Comparison of ENCODE assay signal across 22 mouse cellular contexts in genomic region chr9:21816716-21817305, GRCm38 (mm10). TPM values are rescaled to one million over a fixed set of nuclear protein-coding genes. Genes with fewer than 3 reads are reported as not detected.
DNase-seq lines count a peak whose midpoint lies in the region; ATAC-seq and TF ChIP-seq lines count a peak whose summit lies in the region.
"Had no signal": no experiment of that assay in that cellular context is flagged by ENCODE, and none has a peak within 500 bp of the region (broad histone marks: within the 10 kb centered on the region; RNA-seq: fewer than 3 reads in every experiment).

No protein-coding gene starts in this region.

- H3K4me2 ChIP-seq in hindbrain, postnatal 0 days (ENCODE audit: low read depth, low read length), result no peak overlapping the region
- no peak overlapping the region for H3K4me2 ChIP-seq in hindbrain, embryonic 13.5 days
- H3K4me2 ChIP-seq: hindbrain, embryonic 12.5 days; intestine, embryonic 15.5 days; kidney, embryonic 15.5 days; lung, embryonic 14.5 days; neural tube, embryonic 12.5 days had no signal

- no peak overlapping the region for H3K4me3 ChIP-seq in hindbrain, postnatal 0 days (ENCODE audit: low read length)
- no peak overlapping the region for H3K4me3 ChIP-seq in hindbrain, embryonic 13.5 days
- H3K4me3 ChIP-seq: heart, embryonic 10.5 days; hindbrain, embryonic 12.5 days; intestine, embryonic 15.5 days; kidney, embryonic 15.5 days; layer of hippocampus, adult 2 months; midbrain, embryonic 10.5 days; neural tube, embryonic 12.5 days had no signal

- TF ChIP-seq CTCF in hindbrain, postnatal 0 days (IDR thresholded peaks at IDR 0.05; ENCODE audit: low read depth), result no peak

- WGBS in hindbrain, postnatal 0 days, result 58% methylated on average over 9 of the region's 9 CpGs
- WGBS in hindbrain, embryonic 13.5 days, result 68% methylated on average over 9 of the region's 9 CpGs

- DNase-seq in hindbrain, postnatal 0 days (ENCODE audit: low spot score), result no peak
- peak; percentile 82 for DNase-seq in 416B (ENCODE audit: low read depth)
- no peak for DNase-seq in thymus, postnatal 25 days
- no peak for DNase-seq in right cerebral cortex, postnatal 10 days (ENCODE audit: low spot score in 2 of 2)
- DNase-seq: adrenal gland, adult 8-10 months; cerebellum, adult 9-11 months; forebrain, postnatal 0 days; lung, embryonic 14.5 days; lung, postnatal 36 days had no signal

- no peak overlapping the region for H3K9ac ChIP-seq in hindbrain, postnatal 0 days (replicated peaks; ENCODE audit: low read length)
- H3K9ac ChIP-seq in hindbrain, embryonic 13.5 days, result no peak overlapping the region
- H3K9ac ChIP-seq: forebrain, postnatal 0 days; hindbrain, embryonic 12.5 days; intestine, embryonic 15.5 days; kidney, embryonic 15.5 days; lung, embryonic 14.5 days; neural tube, embryonic 12.5 days had no signal

- no peaks in the 10 kb centered on the region for H3K4me1 ChIP-seq in hindbrain, postnatal 0 days (ENCODE audit: insufficient read depth, low read length)
- H3K4me1 ChIP-seq in hindbrain, embryonic 13.5 days (replicated peaks), result 0 out of 2 replicates have a peak, but pooled peaks cover 3% of the 10 kb centered on the region
- H3K4me1 ChIP-seq: hindbrain, embryonic 12.5 days; intestine, embryonic 15.5 days; kidney, embryonic 15.5 days; neural tube, embryonic 12.5 days had no signal

- 0 out of 2 replicates have a peak, but pooled peaks have one; percentile 39 for ATAC-seq in hindbrain, postnatal 0 days
- no peak for ATAC-seq in hindbrain, embryonic 13.5 days (ENCODE audit: low FRiP score)
- ATAC-seq in granulocyte monocyte progenitor cell, adult 5-6 weeks (replicated peaks; ENCODE audit: poor library complexity, severe bottlenecking), result peak; percentile 74
- ATAC-seq in megakaryocyte, adult 5-6 weeks (ENCODE audit: poor library complexity, severe bottlenecking), result peak; percentile 68
- no peak for ATAC-seq in CD4-positive, CD25-positive, alpha-beta regulatory T cell, adult 4 months
- ATAC-seq: forebrain, postnatal 0 days; intestine, embryonic 15.5 days; Patski had no signal

- no peaks in the 10 kb centered on the region for H3K36me3 ChIP-seq in hindbrain, postnatal 0 days (ENCODE audit: insufficient read depth, low read length)
- H3K36me3 ChIP-seq in hindbrain, embryonic 13.5 days, result peaks cover 4% of the 10 kb centered on the region; the same call in 1 of the 2 replicates

- H3K27ac ChIP-seq in hindbrain, postnatal 0 days, result no peak overlapping the region
- H3K27ac ChIP-seq in hindbrain, embryonic 13.5 days, result no peak overlapping the region
- H3K27ac ChIP-seq: heart, embryonic 10.5 days; hindbrain, embryonic 12.5 days; intestine, embryonic 15.5 days; kidney, embryonic 15.5 days; layer of hippocampus, adult 2 months; midbrain, embryonic 10.5 days; neural tube, embryonic 12.5 days had no signal

- no peaks in the 10 kb centered on the region for H3K27me3 ChIP-seq in hindbrain, postnatal 0 days (ENCODE audit: insufficient read depth, low read length)
- no peaks in the 10 kb centered on the region for H3K27me3 ChIP-seq in hindbrain, embryonic 13.5 days
- H3K27me3 ChIP-seq: hindbrain, embryonic 12.5 days; intestine, embryonic 15.5 days; kidney, embryonic 15.5 days; neural tube, embryonic 12.5 days; Patski had no signal

- H3K9me3 ChIP-seq in hindbrain, postnatal 0 days (ENCODE audit: low read length), result no peaks in the 10 kb centered on the region
- no peaks in the 10 kb centered on the region for H3K9me3 ChIP-seq in hindbrain, embryonic 13.5 days
- H3K9me3 ChIP-seq: heart, embryonic 10.5 days; hindbrain, embryonic 12.5 days; intestine, embryonic 15.5 days; kidney, embryonic 15.5 days; midbrain, embryonic 10.5 days; neural tube, embryonic 12.5 days had no signal

RNA-seq across cellular contexts. Expression of gene Kank2, which starts 18.3 kb away (rescaled TPM):
- 15.6 and 19.1 TPM in 2 replicates for total RNA-seq in hindbrain, postnatal 0 days (2014; rRNA removed)
- 3.1 and 3.4 TPM in 2 replicates for polyA plus RNA-seq in hindbrain, postnatal 0 days (2015; fragmentation: Nextera tagmentation; extraction: Ambion mirVana)
- polyA plus RNA-seq in hindbrain, embryonic 13.5 days (2015; fragmentation: Nextera tagmentation; extraction: Ambion mirVana), result 4.7 and 5.0 TPM in 2 replicates
- total RNA-seq in granulocyte monocyte progenitor cell, adult 5-6 weeks (2014; fragmentation: Nextera tagmentation), result 1.5 and 2.1 TPM in 2 replicates
- 0.78 and 1.6 TPM in 2 replicates for total RNA-seq in granulocyte monocyte progenitor cell, adult 5-6 weeks (2017)
- total RNA-seq in megakaryocyte, adult 5-6 weeks (2015), result 0.73 and 1.2 TPM in 2 replicates
- total RNA-seq in megakaryocyte, adult 5-6 weeks (2017), result 0.49 and 1.1 TPM in 2 replicates
- not detected for polyA plus RNA-seq in CD4-positive, CD25-positive, alpha-beta regulatory T cell, adult 4 months (2017; shearing (Covaris generic))

RNA-seq across cellular contexts. Expression of gene Angptl8, which starts 18.5 kb away (rescaled TPM):
- not detected in 2 replicates for total RNA-seq in hindbrain, postnatal 0 days (2014; rRNA removed)
- 0.34 and 0.57 TPM in 2 replicates for polyA plus RNA-seq in hindbrain, postnatal 0 days (2015; fragmentation: Nextera tagmentation; extraction: Ambion mirVana)
- polyA plus RNA-seq in hindbrain, embryonic 13.5 days (2015; fragmentation: Nextera tagmentation; extraction: Ambion mirVana), result 0.39 and 0.53 TPM in 2 replicates
- total RNA-seq in granulocyte monocyte progenitor cell, adult 5-6 weeks (2014; fragmentation: Nextera tagmentation), result 1.5 and 3.0 TPM in 2 replicates
- 1.4 TPM in 1 of 2 replicates, not detected in the other for total RNA-seq in granulocyte monocyte progenitor cell, adult 5-6 weeks (2017)
- 1.6 and 2.0 TPM in 2 replicates for total RNA-seq in megakaryocyte, adult 5-6 weeks (2015)
- total RNA-seq in megakaryocyte, adult 5-6 weeks (2017), result 3.3 TPM in 1 of 2 replicates, not detected in the other
- polyA plus RNA-seq in CD4-positive, CD25-positive, alpha-beta regulatory T cell, adult 4 months (2017; shearing (Covaris generic)), result not detected
- total RNA-seq: forebrain, postnatal 0 days; layer of hippocampus, adult 2 months; left cerebral cortex, adult 8-10 months had no signal

RNA-seq across cellular contexts. Expression of gene Dock6, which starts 35.6 kb away (rescaled TPM):
- 15.6 and 20.6 TPM in 2 replicates for total RNA-seq in hindbrain, postnatal 0 days (2014; rRNA removed)
- polyA plus RNA-seq in hindbrain, postnatal 0 days (2015; fragmentation: Nextera tagmentation; extraction: Ambion mirVana), result 11.5 and 11.7 TPM in 2 replicates
- polyA plus RNA-seq in hindbrain, embryonic 13.5 days (2015; fragmentation: Nextera tagmentation; extraction: Ambion mirVana), result 17.2 and 18.2 TPM in 2 replicates
- total RNA-seq in granulocyte monocyte progenitor cell, adult 5-6 weeks (2014; fragmentation: Nextera tagmentation), result 4.2 TPM in 2 replicates
- total RNA-seq in granulocyte monocyte progenitor cell, adult 5-6 weeks (2017), result 0.52 and 5.6 TPM in 2 replicates
- 2.3 and 2.6 TPM in 2 replicates for total RNA-seq in megakaryocyte, adult 5-6 weeks (2015)
- 1.3 and 1.5 TPM in 2 replicates for total RNA-seq in megakaryocyte, adult 5-6 weeks (2017)
- 1 to 10 TPM in 1 of 2 experiments, under 1 TPM in 1; 0.61 to 1.4 TPM for polyA plus RNA-seq in CD4-positive, CD25-positive, alpha-beta regulatory T cell, adult 4 months (2017; shearing (Covaris generic))

RNA-seq across cellular contexts. Expression of gene Spc24, which starts 56.7 kb away (rescaled TPM):
- 20.3 and 31.1 TPM in 2 replicates for total RNA-seq in hindbrain, postnatal 0 days (2014; rRNA removed)
- 26.2 and 27.1 TPM in 2 replicates for polyA plus RNA-seq in hindbrain, postnatal 0 days (2015; fragmentation: Nextera tagmentation; extraction: Ambion mirVana)
- polyA plus RNA-seq in hindbrain, embryonic 13.5 days (2015; fragmentation: Nextera tagmentation; extraction: Ambion mirVana), result 22.0 and 26.4 TPM in 2 replicates
- total RNA-seq in granulocyte monocyte progenitor cell, adult 5-6 weeks (2014; fragmentation: Nextera tagmentation), result 31.4 and 46.5 TPM in 2 replicates
- 117 and 138 TPM in 2 replicates for total RNA-seq in granulocyte monocyte progenitor cell, adult 5-6 weeks (2017)
- total RNA-seq in megakaryocyte, adult 5-6 weeks (2015), result 49.8 and 57.8 TPM in 2 replicates
- 127 and 156 TPM in 2 replicates for total RNA-seq in megakaryocyte, adult 5-6 weeks (2017)
- 10 to 100 TPM in 1 of 2 experiments, 1 to 10 TPM in 1; 6.5 to 13.5 TPM for polyA plus RNA-seq in CD4-positive, CD25-positive, alpha-beta regulatory T cell, adult 4 months (2017; shearing (Covaris generic))

Comparison
In these comparisons a context has a peak if more than half of its experiments do, and no peak if none do; other contexts are left out.
1. ATAC-seq: peak in hindbrain, postnatal 0 days (single experiment), granulocyte monocyte progenitor cell, adult 5-6 weeks (single experiment) and megakaryocyte, adult 5-6 weeks (single experiment); none in hindbrain, embryonic 13.5 days (single experiment) and CD4-positive, CD25-positive, alpha-beta regulatory T cell, adult 4 months (single experiment).